Mouse (Mus musculus) kidney, adult 18-20 months (tissue): ENCODE data around the gene Ccdc57.

Experiments
- DNase-seq: peaks from one replicate; pipeline ENCODE4 v3.0.0; 2021

The Ccdc57 gene

DNA sequence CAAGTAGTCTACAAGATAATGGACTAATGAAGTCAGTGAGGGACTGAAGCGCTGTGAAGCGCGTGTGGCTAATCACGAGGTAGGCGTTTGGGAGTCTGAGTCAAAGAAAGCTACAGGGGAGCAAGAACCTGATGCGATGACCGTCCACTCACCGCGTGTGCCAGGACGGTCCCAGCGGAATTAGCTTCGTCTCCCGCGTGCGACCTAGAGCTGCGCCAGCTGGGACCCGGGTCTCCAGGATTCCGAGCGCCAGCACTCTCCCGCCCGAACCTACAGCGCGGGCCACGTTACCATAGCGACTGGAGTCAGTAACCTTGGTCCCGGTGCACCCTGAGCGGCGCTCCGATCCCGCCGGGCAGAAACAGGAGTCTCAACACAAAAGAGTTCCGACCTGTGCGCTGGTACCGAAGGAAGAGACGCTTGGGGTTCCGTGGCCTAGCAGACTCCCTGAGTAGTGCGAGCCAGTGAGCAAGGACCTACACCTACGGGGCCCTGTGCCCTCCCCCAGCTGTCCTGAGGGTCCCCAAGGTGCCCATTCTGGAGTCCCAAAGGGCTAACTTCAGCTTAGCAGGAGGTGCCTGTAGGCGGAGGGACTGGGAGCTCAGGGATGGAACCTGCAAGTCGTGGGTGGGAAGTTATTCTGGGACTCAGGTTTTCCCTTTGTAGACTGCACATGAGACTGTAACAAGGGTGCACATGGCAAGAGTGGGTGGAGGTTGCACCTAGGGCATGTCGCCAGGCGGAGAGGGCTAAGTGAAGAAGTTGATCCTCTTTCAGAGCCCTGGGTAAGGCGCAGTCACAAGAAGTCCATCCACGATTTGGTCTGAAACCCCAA, at the start of gene Ccdc57:
Ccdc57 (minus strand) TSS at position 309 of the 835 bp plus-strand sequence.
- peak; percentile 93 for DNase-seq

GRCm38 (mm10) chr11:120982459-120982858, 49.8 kb upstream of the Ccdc57 start:
- no peak for DNase-seq

DNA sequence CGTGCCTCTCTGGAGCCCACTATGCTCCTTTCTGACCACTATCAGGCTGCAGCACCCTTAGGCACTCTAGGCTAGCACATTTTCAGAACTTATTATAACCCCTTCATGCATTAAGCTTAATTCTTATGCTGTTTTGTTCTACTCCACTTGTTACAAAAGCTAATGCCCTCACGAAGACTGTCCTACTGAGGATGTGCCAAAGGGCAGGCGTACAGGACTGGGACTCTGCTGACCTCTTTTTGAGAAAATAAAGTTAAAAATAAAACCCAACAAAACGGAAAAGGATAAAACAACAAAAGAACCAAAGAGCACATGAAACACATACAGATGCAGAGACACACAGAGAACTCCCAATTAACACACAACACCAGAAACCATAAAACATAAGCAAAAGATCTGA, 49.0 kb upstream of the Ccdc57 start:
- no peak for DNase-seq

DNA sequence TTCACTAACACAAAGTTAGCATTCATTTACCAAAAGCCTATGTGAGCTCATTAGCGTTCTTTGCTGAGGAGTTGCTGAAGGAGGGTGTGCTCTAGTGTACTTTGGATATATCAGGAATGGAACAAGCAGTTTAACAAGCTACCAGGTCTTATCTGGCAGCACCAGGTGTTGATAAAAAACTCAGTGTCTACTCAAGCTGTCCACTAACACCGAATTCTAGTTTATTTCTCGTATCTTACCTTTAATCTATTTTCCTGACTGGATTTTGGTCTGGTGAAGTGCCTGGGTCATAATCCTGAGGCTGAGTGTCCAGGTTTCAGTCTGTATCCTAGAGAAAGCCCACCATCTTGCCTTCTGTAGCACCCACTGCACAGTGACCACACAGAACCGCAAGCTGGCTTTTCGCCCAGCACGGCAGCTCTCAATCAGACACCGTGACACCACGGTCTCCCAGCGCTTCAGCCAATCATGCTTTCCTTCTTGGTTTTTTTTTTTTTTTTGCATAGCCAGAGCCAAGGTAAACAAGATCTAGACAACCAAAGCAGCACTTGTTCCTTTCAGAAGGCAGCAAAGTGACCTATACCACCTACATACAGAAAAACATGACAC, 47.9 kb upstream of the Ccdc57 start:
- peak; percentile 50 for DNase-seq

DNA sequence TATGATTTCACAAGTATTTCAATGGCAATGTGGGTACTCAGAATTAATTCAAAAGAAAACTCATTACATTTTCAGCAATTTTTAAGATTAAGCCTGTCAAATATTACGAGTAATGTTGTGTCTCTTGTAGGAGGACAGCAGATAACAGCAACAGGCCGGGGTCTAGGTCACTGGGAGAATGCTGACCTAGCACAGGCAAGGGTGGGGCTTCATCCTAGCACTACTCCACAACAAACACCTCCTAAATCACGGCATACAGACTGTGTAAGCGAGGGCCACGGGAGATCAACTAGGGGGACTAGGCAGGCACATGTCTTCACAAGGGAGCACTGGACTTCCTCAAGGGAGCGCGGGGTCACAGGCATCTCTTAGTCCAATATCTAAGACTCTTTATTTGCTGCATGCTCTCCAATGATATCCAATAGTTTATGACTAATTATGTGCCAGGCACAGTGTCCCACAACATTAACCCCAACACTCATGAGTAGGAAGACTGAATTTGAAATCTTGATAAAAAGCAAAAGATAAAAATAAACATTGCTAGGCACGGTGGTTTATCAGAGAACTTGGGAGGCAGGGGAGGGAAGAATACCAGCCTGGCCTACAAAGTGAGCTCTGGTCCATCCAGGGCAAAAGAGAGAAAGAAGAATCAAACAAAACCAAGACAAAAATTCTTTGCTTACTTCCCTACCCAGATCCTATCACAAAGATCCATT, 47.2 kb upstream of the Ccdc57 start:
- no peak for DNase-seq

DNA sequence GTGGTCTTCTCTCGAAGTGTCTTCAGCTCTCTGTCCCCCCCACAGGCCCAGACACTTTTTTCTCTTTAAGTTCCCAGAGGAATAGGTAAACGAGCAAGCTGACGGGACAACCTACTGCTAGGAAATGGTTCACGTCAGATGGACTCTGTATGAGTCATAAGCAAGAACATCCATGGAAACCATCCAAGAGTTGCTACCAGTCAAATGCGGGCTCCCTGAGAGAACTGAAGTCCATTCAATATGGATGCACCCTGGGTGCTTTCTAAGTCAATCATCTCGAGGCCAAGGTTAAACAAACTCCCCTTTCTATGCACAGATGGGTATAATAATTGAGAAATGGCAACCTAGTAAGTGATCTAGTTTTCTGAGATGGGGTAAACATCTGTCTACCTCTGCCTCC, 40.6 kb upstream of the Ccdc57 start:
- DNase-seq: no peak

GRCm38 (mm10) chr11:120971237-120971636, 38.6 kb upstream of the Ccdc57 start:
- DNase-seq: no peak

GRCm38 (mm10) chr11:120969742-120970141, 37.1 kb upstream of the Ccdc57 start:
- no peak for DNase-seq

DNA sequence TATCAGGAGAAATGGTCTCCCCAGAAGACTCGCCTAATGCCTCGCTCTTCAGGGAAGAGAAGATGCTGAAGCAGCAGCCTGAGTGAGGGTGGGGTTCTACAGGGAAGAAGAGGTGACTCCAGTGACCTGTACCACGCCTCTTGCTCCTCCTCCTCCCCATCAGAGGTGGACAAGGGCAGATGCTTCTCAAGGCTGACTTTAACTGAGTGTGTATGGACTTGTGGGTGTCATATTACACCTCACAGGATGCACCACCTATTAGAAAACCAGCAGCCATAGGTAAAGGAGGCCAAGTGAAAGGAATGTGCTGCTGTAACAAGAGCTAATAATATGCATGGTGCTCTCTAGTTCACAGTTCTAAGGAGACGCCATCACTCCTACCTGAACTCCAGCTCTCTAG, 32.9 kb upstream of the Ccdc57 start:
- DNase-seq: no peak

DNA sequence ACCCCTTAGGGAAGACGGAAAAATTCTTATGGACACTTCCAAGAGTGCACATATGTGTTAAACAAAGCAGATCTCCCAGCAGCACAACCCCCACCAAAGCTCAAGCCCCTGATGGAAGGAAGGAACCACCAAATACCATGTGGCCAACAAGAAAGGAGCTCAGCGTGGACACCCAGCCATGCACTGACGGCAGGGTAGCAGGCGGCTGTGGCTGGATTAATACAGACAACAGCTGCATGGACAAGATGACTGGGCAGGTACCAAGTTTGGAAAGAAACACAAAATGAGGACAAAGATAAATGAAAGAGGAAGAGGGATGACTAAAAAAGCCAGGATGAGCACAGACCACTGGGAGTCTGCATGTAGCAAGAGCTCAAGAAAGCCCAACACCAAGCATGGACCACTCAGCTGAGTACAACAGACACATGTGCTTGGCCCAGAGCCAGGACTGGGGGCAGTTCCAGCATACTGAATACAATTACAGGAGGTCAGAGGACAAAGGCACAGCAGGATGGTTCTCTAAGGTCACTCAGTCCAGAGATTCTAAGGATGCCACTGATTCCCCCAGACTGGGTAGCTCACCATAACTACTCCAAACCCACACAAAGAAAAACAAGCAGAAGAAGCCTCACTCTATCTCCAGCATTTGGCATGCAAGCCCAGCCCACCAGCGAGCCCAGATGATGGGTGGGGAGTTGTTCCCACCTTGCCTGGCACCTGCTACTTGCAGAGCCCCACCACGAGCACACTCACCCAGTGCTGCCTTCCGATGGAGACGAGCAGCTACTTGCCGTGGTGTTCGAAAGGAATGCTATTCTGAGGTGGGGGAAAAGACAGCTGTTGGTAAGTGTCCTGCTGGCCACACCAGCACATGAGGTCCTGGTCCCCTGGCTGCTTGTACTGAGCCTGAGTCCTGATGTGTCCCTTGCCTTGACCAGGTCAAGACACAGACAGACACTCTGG, 31.8 kb upstream of the Ccdc57 start:
- no peak for DNase-seq

GRCm38 (mm10) chr11:120962909-120963308, 30.2 kb upstream of the Ccdc57 start:
- no peak for DNase-seq

DNA sequence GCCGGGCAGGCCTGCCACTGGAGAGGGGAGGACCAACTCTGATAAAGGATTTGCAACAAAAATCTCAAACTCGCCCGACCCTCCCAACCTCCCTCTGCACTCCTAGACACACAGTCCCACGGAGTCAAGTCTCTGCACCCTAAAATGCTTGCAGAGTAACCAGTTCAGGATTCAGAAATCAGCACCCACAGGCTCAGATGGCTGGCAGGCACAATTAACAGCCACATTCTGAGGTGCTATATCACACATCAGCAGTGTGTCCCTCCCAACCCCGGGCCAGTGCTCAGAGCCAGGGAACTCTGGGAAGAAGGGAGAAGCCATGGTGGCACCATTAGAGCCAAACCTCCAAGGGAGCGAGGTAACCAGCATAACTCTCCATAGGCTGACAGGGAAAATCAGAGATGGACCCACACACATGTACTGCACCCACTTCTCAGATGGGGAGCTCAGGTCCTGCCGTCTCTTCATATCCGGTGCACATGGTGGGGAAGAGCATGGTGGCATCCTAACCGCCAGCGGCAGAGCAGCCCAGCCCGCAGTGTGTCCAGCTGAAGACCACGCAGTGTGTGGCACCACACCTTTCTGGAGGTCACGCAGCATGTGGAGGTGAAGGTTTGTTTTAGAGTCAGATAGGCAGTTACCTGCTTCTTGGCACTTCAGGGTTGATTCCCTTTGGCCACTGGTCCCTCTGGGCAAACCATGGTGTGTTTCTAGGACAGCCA, 29.5 kb upstream of the Ccdc57 start:
- DNase-seq: no peak

DNA sequence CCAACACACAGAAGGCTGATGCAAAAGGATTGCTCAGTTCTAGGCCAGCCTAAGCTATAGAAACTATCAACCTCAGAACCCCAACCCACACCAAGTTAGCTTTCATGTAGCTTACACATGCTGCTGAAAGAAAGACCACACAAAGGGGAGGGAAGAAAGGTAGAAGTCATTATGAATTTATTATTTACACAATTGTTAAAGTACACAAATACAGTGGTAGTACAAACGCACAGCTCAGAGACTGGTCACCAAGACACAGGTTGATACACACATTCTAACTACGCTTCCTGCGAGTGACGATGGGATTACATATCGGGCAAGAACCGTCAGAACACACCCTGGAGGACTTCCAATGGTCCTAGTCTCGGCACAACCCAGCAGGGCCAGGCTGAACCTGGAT, 28.9 kb upstream of the Ccdc57 start:
- no peak for DNase-seq

DNA sequence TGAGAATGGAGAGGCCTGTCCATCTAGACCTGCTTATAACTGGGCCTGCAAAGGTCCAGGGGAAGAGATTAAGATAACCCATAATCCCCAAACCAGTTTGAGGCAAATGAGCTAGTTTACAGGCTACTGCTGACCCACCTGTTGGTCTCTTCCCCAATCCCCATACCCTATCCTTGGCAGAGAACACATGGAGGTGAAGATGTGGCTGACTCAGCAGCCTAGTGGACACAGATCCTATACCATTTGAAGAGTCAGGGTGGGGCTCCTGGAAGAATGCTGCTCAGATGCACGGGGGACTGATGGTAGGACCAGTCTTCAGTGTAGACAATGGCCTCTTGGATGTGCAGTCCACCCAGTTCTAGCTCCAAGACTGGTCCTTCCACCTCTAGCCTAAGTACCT, 27.6 kb upstream of the Ccdc57 start:
- no peak for DNase-seq

- DNase-seq: no peak
Measured at GRCm38 (mm10) chr11:120959564-120959963, 26.9 kb upstream of the Ccdc57 start.

DNA sequence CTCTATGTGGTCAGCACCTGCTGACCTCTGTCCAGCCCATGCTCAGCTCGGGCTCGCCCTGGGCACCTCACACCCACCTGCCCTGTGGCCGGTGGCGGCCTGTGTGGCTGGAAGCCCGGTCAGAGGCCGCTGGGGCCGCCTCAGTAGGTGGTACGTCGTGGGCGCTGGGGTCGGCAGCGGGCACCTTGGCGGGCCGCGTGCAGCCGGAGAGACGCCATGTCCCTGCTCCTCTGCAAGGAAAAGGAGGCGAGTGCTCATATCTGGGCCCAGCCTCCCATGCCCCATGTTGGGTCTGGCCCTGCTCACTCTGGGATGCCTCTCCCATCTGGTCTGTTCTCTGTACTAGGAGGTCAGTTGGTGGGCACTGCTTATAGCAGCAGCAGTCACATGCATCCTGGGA, 26.4 kb upstream of the Ccdc57 start:
- no peak for DNase-seq

- no peak for DNase-seq
Measured at GRCm38 (mm10) chr11:120957731-120958257, 25.1 kb upstream of the Ccdc57 start.

DNA sequence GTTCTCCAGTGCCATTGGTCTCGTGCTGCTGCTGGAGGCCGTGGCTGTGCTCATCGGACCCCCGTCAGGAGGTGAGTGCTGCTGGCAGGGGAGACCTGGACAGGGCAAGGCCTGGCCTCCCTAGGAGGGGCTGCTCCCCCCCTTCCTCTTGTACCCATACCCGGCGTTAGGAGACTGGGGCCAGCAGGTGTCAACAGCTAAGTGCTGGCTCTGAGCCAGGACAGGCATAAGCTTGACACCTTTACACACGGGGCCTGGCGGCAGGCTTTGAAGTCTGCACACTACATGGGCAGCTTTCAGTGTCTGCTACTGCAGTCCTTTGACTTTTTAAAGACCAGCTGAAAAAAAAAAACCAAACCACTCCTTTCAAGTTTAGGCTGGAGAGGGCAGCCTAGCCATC, 24.4 kb upstream of the Ccdc57 start:
- no peak for DNase-seq

GRCm38 (mm10) chr11:120955701-120956100, 23.0 kb upstream of the Ccdc57 start:
- no peak for DNase-seq

GRCm38 (mm10) chr11:120954936-120955335, 22.3 kb upstream of the Ccdc57 start:
- DNase-seq: no peak
